Mouse (Mus musculus) heart, embryonic 16.5 days (tissue): ENCODE measurements around the gene Lhx6. TPM values are rescaled to one million over a fixed set of nuclear protein-coding genes. Genes with fewer than 3 reads are reported as not detected.

Experiments used
- ATAC-seq: fragments of 200-750 bp; cut with Nextera tagmentation; replicated peaks from 2 replicates; pipeline ENCODE4 v1.8.0; 2017; ENCODE audit warnings: moderate number of reproducible peaks; ENCODE audit not compliant: insufficient read depth, low FRiP score; ENCODE audit errors: extremely low read depth
- H3K27ac ChIP-seq: fragments of 300-500 bp; sonication (generic); 2 replicates; pipeline ENCODE4 v1.5.1; 2014; ENCODE audit warnings: mild to moderate bottlenecking, low read length, control low read depth, moderate library complexity
- H3K27me3 ChIP-seq: fragments of 300-500 bp; sonication (generic); 2 replicates; pipeline ENCODE4 v1.6.1; 2014; ENCODE audit warnings: low read length, mixed read lengths; ENCODE audit not compliant: control insufficient read depth, insufficient read depth
- H3K36me3 ChIP-seq: fragments of 300-500 bp; sonication (generic); 2 replicates; pipeline ENCODE4 v1.6.1; 2014; ENCODE audit not compliant: control insufficient read depth, insufficient read depth
- H3K4me1 ChIP-seq: fragments of 300-500 bp; sonication (generic); 2 replicates; pipeline ENCODE4 v1.6.1; 2014; ENCODE audit warnings: low read length, mixed read lengths; ENCODE audit not compliant: control insufficient read depth, insufficient read depth
- H3K4me2 ChIP-seq: fragments of 300-500 bp; sonication (generic); 2 replicates; pipeline ENCODE4 v1.6.1; 2014; ENCODE audit warnings: low read depth, mild to moderate bottlenecking, control low read depth, low read length
- H3K4me3 ChIP-seq: fragments of 300-500 bp; sonication (generic); 2 replicates; pipeline ENCODE4 v1.5.1; 2014; ENCODE audit warnings: mild to moderate bottlenecking, control low read depth, low read length
- H3K9ac ChIP-seq: fragments of 300-500 bp; sonication (generic); 2 replicates; pipeline ENCODE4 v1.6.1; 2014; ENCODE audit warnings: low read length, control low read depth
- H3K9me3 ChIP-seq: fragments of 300-500 bp; sonication (generic); replicated peaks from 2 replicates; pipeline ENCODE4 v1.6.1; 2016; ENCODE audit warnings: low read length; ENCODE audit not compliant: control insufficient read depth
- WGBS: fragments of 180-500 bp; shearing (Covaris S2); extraction: QIAGEN DNeasy Blood & Tissue Kit; methylation state at CpG from one replicate; pipeline ENCODE4 v1.1.7; 2014; 5-methylcytosine and 5-hydroxymethylcytosine counted together
- polyA plus RNA-seq: library from polyadenylated mRNA; unstranded; fragments of >200 nt; fragmentation: Nextera tagmentation; extraction: Ambion mirVana; gene quantifications from 2 replicates; pipeline ENCODE4 v1.2.1, GENCODE M21; 2015

Lhx6 gene
- polyA plus RNA-seq, 1 experiment from 2014 or later, result 1.3 TPM

DNA sequence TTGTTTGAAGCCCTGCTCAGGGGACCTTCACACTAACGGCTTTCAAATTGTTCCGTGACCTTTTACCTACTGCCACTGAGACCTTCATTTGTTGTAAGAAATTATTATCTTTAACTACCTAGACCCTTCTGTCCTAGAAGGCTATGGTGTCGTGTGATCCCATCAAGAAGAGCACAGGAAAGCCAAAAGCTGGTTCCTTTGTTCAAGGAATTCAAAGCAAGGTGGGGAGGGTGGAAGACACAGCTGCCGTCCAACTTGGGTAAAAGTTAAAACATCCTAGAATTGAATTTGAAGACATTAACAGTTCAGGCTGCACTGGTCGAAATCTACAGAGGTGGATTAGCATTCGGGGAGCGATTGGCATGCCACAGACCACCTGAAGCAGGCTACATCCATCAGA is 71.2 kb downstream of the Lhx6 start:
- ATAC-seq, result no peak
- WGBS, result 68% methylated on average over 7 of the region's 7 CpGs
- Histone ChIP-seq H3K27ac (no peak overlapping the region), H3K4me3 (no peak overlapping the region), H3K27me3 (no peaks in the 10 kb centered on the region), H3K4me1 (peaks cover 7% of the 10 kb centered on the region; the same call in 1 of the 2 replicates), H3K4me2 (no peak overlapping the region), H3K36me3 (peaks cover 25% of the 10 kb centered on the region), H3K9ac (no peak overlapping the region), H3K9me3 (no peaks in the 10 kb centered on the region; the same call in 1 of the 2 replicates)

DNA sequence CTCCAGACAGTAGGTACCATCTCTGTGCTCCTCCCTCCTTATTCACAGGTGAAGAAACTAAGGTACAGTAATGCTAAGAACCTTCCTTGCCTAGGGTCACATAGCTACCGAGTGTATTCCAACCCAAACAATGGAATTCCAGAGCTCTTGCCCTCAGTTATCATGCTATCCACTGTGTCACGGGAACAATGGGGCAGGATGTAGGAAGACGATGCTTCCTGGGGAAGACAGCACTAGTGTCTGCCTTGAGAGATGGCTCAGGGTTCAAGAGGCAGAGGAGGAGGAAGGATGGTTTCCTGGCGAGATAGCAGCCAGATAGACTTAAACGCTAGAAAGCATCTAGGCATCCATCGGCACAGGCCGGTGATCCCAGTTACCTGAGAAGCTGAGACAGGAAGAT is 72.3 kb downstream of the Lhx6 start:
- H3K9me3 ChIP-seq, result no peaks in the 10 kb centered on the region; the same call in 1 of the 2 replicates
- H3K36me3 ChIP-seq, result peaks cover 18% of the 10 kb centered on the region
- H3K27me3 ChIP-seq, result no peaks in the 10 kb centered on the region
- ATAC-seq, result no peak
- 0 out of 2 replicates have a peak, but pooled peaks cover 2% of the 10 kb centered on the region for H3K4me1 ChIP-seq
- H3K9ac ChIP-seq, result no peak overlapping the region
- WGBS, result 61% methylated on average over 7 of the region's 7 CpGs
- no peak overlapping the region for H3K4me3 ChIP-seq
- H3K27ac ChIP-seq, result no peak overlapping the region
- H3K4me2 ChIP-seq, result no peak overlapping the region

Other genes with a start within 250 kb of the Lhx6 start
- 0.80 and 0.94 TPM in 2 replicates for gene Ttll11, start 125.5 kb downstream of the Lhx6 start, polyA plus RNA-seq
- 553 and 578 TPM in 2 replicates for gene Ndufa8, start 56.0 kb downstream of the Lhx6 start, polyA plus RNA-seq
- 0.42 and 0.87 TPM in 2 replicates for gene Morn5, start 56.0 kb downstream of the Lhx6 start, polyA plus RNA-seq
- 38.6 and 41.7 TPM in 2 replicates for gene Mrrf, start 31.0 kb upstream of the Lhx6 start, polyA plus RNA-seq
- gene Rbm18, start 31.4 kb upstream of the Lhx6 start, polyA plus RNA-seq, result 66.1 and 69.5 TPM in 2 replicates
- gene Ptgs1, start 125.0 kb upstream of the Lhx6 start, polyA plus RNA-seq, result 21.9 and 26.2 TPM in 2 replicates